Mouse (Mus musculus) gastrocnemius, postnatal 36 days (tissue): ENCODE measurements around the gene Itga9. TPM values are rescaled to one million over a fixed set of nuclear protein-coding genes. Genes with fewer than 3 reads are reported as not detected.

Source experiments
- DNase-seq, 2 experiments: peaks; one replicate each; pipeline ENCODE4 v3.0.0; 2022
- intact Hi-C: fragments of 180-260 bp; cut with DNase I; formaldehyde crosslinking; loops from one replicate; pipeline ENCODE4 v1.15.1; 2025
- total RNA-seq, 2 experiments: library from RNA; stranded (reverse); gene quantifications; 2 replicates each; pipeline ENCODE4 v1.2.3; 2021

The Itga9 gene
- total RNA-seq, 2 experiments from 2014 or later = 5.8 TPM

DNA sequence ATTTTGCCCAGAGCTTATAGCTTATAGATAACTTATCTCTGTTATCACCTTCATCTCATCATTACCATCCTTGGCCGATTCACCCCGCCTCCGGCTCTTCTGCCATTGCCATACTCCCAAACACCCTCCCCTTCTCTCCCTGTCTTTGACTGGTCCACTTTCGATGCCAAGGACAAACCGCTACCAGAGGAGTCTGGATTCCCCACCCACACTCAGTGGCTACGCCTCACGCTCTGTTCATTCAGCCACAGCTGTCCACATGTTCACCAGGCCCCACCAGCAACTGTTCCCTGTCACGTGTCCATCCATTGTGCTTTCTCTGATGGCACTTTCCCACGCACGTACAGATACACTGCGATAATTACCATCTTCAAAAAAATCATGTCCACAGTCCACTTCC, 195.9 kb downstream of the Itga9 start:
- DNase-seq = no peak
- intact Hi-C loops = no loop called here

DNA sequence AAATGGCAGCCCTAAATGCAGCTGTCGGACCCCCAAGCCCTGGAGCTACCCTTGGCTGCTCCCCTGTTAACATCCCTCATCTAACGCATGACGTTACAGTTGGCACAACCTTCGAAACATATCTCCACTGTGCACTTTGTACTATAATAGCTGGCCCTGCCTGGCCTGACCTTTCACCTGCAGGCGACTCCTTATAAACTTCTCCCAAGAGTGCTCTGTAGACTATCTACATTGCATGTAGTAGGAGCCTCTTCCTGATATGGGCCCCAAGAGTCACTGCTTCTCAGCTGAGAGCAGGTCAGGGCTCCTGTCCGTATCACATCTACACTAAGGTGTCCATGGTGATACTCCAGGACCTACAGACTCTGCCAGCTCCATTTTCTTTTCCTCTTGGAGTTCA, 199.2 kb downstream of the Itga9 start:
- intact Hi-C loops = no loop called here
- DNase-seq = no peak

DNA sequence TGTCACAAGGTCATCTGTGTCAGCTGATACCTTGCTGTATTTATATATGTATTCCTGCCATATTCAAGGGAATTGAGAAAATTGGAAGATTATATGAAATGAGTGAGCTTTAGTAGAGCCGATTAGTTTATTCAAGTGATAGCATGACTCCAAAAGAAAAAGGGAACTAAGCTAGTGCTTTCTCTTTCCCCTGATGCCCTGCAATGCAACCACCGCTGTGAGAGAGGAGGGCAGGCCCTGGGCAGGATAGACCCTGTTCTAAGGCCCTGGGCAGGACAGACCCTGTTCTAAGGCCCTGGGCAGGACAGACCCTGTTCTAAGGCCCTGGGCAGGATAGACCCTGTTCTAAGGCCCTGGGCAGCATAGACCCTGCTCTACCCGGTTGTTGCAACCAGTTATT, 201.2 kb downstream of the Itga9 start:
- intact Hi-C loops = no loop called here
- no peak for DNase-seq

DNA sequence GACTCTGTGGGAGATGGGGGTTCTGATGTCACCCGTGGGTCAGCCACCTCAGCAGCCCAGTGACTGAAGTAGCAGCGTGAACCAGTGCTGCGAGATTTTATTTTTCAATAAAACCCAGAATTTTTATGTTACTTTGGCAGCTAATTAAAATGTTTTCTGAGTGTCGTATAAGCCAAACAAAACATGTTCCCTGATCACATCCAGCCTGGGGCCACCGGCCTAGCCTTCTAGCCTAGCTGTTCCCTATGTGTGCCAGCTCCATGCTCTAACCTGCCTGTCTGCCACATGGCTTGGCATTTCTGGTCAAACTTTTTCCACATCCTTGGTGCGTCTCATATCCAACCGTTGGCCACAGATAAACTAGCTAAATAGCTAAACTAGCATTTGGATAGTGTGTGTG, 205.7 kb downstream of the Itga9 start:
- DNase-seq = no peak
- intact Hi-C loops = no loop called here

DNA sequence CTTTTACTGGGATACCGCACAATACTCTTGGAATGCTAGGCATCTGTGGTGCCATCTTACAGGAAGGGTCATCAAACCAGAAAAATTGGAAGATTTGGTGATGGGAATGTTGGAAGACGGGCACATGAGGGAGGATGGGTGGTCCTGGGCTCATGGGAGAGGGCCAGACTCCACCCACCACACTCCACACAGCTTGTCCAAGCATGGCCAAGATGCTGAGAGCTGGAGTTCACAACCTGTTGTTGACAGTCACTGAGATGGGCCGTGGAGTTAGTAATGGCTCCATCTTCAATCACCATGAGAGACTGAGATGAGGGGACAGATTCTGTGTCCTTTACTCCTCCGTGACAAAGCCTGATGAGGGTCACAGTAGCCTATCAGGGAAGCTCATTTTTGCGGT, 207.0 kb downstream of the Itga9 start:
- intact Hi-C loops = no loop called here
- DNase-seq = no peak

DNA sequence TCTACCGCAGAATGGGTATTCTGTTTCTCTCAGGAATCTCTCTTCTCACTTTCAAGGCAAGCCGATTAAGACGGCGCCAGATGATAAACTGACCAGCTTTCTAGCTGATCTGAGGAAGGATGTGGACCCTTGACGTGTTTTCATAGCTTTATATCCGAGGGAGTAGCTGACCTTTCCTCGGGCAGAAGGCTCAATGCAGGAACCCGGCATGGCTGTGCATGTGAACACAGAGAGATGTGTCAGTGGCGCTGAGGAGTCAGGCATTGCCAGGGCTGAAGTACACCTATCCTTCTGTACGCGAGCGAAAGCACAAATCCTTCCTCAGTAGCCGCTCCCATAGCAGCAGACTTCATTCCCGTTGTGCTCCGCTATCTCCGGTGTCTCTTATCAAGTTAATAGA, 207.6 kb downstream of the Itga9 start:
- DNase-seq = no peak
- intact Hi-C loops = no loop called here

DNA sequence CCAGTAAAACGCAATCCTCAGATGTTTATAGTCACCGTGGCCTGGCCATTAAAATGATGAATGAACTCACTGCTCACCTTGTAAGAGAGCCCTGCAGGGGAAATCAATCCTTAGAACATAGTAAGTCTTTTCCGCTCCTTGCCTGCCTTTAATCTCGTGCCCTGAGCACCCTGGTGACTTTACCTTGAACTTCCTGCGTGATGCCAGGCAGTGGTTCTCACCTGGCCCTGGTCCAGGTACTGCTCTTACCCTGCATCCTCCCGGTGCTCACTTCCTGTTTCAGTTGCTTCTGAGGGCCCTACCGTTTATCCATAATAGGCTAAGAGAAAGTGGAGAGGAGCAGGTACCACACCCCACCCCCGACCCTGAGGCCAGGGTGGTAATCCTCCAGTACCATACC, 208.0 kb downstream of the Itga9 start:
- intact Hi-C loops = no loop called here
- DNase-seq = no peak

DNA sequence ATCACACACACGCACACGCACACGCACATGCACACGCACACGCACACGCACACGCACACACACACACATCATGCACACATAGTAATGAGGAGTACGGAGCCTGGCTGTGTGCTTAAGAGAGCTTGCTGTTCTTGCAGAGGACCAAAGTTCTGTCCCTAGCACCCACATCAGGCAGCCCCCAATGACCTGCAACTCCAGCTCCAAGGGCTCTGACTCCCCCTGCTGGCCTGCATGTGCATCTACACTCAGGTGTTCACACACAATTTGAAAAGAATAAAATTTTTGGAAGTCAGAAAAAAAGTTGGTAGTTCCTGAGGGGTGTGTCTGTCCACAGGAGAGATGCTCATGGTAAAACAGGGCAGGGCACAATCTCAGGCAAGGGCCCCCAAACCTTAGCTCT, 209.1 kb downstream of the Itga9 start:
- intact Hi-C loops = no loop called here
- no peak for DNase-seq

DNA sequence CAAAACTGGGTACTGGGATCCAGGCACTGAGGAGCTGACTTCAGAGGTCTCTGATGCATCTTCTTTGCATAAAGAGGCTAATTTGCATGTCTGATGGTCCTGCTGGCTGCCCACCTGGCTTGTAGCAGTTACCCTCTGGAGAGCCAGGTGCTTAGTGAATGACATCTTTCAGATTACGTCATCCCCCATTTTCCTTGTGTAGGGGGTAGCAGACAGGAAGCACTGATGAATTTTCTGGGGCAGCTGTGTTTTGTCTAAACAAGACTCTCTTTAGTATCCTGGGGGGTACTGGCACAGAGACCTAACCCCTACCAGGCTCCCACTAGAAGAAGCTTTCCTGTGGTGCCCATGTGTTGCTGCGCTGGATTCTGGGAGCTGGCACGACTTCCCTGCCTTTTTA, 212.0 kb downstream of the Itga9 start:
- intact Hi-C loops = no loop called here
- DNase-seq = no peak

DNA sequence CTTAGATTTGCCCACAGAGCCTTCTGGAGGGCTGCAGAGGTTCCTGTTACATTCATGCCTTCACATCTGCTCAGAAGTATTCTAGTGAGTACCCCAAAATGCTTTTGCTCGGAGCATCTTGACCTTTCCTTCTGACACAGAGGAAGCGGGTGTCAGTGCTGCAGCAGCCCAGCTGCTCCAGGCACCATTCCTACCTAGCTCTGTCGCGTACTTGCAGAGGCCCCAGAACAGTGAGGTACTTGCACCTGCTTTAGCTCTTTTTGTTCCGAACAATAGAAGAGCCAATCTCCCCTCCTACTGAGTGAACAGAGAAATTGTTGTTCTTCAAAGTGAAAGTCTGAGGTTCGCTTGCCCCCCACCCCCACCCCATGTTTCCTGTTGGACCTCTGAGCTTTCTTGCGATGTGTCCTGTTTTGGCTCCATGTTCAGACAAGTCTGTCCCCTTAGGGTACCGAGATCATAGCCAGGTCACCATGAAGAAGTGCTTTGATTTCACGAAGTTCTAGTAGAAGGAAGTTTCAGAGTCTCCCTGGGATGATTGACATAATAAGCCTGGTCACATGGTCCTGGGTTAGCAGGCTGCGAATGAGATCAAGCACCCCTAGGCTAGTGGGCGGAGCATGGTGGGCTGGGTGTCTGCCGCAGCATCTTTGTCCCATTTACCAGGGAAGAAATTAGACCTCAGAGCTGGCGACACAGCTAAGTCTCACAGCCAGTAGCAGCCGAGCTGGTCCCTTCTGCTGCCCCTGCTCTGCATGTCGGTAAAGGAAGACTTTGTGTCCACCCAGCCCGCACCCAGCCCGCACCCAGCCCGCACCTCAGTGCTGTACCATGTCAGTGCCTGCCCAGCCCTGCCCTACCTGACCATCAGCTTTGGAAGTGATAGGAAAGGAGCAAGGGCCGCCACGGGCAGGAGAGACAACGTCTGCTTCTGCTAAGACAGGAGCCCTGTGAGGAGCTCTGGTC, 215.0 kb downstream of the Itga9 start:
- intact Hi-C loops = no loop called here
- peak in 1 of 2 experiments; percentile 16 for DNase-seq

DNA sequence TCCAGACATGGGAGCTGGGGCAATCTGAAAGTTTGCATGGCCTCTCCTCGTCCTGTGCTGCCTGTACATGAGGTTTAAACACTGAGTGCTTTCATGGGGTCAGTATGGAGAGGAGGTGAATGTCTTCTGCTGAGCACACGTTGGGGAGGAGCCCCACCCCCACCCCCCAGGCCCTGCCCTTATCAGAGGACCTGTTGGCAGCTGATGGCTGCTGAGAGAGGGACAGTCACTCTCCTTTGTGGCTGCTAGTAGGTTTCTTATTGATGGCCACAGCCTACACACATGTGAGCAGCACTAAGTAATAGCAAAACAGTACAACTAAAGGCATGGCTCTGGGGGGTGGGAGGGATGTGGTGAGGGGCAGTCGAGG, 215.7 kb downstream of the Itga9 start:
- intact Hi-C loops = no loop called here
- no peak for DNase-seq

DNA sequence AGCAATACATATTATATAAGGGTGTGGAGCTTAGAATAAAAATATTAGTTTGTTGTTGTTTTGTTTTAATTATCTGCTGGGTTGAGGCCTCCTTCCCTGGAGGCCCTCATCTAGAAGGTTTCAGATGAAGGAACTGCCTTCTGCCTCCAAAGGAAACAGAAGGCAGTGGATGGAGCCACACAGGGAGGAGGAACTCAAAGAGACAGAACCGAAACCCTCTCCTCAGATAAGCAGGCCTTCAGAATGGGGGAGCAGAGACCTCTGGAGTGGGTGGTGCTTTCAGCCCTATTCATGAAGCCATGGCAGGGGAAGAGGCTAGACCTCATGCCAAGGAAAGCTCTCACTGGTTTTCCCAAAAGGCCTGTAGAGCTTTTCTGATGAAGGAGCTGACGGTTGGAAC, 216.1 kb downstream of the Itga9 start:
- intact Hi-C loops = no loop called here
- no peak for DNase-seq

DNA sequence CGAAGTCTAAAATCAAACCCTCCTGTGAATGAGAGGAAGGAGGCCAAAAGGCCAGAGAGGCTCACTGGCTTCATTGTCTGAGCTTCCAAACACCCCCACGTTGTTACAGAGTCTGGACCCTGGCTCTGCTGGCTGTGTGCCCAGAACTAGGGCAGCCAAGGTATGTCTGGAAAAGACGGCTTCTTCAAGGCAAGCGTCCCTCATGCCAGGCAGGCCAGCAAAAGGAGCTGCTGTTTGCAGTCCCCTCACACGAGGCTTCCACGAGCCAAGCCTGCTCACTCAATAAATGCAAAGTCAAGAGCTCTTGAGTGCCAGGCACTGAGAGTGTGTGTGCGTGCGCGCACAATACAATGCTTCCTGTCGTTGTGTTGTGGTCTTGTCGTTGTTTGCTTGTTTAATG, 224.6 kb downstream of the Itga9 start:
- peak in 1 of 2 experiments; percentile 39 for DNase-seq
- intact Hi-C loops = no loop called here

DNA sequence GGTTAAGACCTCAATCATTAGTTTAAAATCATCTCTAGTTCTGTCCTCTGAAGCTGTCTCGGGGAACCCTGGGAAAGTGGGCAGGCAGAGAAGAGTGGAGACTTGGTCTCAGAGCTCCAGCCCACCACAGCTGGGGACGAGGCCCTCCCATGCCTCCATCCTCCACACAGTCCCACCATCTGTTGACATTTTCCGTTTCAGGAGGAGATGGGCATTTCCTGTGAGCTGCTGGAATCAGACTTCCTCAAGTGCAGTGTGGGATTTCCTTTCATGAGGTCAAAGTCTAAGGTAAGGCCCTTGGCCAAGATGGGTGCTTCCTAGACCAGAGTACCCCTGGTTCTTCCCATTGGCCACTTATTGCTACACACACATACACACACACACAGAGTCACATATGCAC, 226.0 kb downstream of the Itga9 start:
- DNase-seq = no peak
- intact Hi-C loops = no loop called here

DNA sequence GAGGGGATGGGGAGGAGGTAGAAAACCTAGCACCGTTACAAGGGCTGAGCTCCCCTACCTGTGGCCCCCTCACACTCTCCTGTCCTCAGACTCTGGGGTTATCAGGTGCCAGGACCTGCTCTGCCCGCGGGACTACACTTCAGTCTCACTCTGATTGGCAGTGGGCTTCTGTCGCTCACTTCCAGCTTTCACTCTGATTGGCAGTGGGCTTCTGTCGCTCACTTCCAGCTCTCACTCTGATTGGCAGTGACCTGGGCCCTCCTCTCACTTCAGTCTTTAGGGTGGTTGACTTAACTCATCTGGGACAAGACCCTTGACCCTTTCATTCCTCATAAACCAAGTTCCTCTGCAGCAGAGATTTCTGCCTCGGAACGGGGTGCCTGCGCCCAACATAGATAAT, 226.9 kb downstream of the Itga9 start:
- intact Hi-C loops = no loop called here

DNA sequence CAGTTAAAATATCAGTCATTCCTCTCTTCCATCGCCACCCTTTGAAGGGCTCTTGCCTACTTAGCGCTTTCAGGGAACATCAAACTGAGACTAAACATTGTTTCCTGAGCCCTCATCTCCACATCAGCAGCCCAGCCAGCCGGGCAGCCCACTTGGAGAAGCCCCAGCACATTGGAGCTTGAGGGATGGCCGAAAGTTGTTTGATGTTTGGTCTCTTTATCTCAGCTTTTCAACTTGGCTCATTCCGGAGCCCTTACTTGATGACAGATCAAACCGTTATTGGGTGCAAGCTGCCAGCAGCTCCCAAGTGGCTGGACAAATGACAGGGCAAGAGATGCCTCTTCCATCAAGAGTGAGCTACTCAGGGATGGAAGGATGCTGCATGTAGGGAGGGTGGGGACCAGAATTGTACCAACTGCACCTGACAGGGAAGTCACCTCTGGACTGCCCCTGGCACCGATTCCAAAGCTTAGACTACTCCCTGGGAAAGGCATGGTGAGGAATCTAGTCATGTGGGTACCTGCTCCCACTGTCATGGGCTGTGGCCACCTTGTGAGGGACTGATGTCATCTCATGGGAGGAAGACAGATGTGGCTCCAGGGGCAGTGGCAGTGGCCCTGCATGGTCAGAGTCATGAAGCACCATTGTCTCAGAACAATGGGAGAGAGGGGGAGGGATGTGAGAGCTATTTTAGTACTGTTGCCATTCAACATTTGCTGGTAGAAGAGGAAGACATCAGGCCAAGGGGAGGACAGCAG, 232.6 kb downstream of the Itga9 start:
- DNase-seq = no peak
- intact Hi-C loops = no loop called here

More for the DNA sequence above, 226.9 kb downstream of the Itga9 start:
- DNase-seq = no peak

DNA sequence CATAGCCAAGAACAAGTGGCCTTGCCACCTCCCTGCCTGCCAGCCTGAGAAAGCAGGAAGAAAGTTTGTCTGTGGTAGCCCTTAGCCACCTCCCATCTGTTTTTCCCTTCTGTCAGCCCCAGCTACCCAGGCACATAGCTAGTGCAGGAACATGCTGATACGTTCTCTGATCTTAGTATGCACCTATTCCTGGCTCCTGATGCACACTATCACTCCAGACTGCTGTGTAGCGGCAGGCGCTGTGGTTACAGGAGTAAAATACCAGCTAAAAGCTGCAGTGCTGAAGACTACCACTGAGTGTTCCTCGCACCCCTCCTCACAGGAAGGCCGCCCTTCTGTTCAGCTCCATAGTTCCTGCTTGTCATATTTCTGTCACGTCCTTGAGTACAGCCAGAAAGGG, 234.8 kb downstream of the Itga9 start:
- DNase-seq = no peak
- intact Hi-C loops = no loop called here

DNA sequence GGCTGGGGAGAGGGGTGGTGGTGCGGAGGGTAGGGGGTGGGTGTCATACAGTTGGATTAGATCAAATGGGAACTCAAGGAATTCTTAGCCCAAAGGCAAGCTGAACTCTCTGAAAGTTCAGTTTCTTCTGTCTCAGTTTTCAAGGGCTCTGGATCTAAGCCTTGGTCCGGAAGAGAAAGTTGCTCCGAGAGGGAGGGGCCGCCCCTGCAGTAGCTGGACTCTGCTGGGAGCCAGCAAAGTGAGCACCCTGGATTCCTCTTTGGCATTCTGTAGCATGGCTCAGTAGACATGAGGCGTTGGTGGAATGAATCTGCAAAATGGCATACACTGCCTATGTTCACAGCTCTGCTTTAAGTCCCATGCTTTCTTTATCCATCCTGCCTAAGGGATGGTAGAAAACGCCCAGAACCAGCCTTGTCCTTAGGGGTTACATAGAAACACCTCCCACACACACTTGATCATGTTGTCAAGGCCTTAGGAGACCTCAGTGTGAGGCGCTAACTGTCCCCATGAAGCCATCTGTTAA, 235.5 kb downstream of the Itga9 start:
- intact Hi-C loops = no loop called here
- DNase-seq = no peak

DNA sequence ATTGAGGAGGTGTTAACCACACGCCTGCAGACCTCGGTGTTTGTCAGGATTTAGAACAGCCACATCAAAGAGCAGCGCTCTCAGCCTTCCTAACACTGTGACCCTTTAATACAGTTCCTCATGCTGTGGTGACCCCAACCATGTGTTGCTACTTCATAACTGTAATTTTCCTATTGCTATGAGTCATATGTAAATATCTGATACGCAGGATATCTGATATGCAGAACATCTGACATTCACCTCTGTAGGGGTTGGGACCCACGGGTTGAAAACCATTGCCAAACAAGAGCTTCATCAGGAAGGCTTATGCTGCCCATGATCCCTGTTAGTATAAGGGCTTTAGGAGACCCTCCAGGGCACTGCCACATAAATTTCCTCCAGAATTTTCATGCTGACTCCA, 237.2 kb downstream of the Itga9 start:
- DNase-seq = no peak
- intact Hi-C loops = no loop called here

DNA sequence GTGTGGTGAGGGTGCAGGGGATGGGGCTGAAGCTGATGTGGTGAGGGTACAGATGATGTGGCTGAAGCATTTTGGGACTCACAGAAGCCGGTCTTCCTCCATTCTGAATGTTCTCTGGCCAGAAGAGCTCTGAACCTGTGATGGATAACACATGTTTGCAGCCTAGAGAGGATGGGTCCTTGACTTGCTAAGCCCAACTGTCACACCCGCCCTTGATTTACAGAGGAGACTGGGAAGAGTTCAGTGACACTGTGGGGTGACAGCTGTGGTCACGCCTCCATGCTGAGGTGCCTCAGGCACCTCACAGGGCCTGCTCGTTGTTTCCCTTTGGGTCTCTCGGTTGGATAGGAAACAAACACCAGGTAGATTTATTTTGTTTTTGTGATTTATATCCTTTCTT, 238.5 kb downstream of the Itga9 start:
- no peak for DNase-seq
- intact Hi-C loops = no loop called here

DNA sequence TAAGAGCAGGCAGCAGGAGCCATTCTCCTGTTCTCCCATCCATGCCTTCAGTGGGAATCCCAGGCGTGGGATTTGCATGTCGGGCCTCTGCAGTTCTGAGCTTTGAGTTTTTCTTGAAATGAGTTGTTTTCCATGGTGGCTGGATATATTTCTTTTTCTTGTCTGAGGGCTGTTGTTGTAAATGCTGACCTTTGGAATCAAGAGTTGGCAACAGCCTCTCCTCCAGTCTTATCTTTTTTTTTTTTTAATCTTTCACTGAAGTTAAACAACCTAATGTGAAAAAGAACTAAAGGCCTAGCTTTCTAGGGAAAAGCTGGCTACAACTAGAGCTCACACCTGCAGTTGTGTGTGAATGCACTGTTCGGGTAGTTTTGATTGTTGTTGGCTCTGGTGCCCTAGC, 240.3 kb downstream of the Itga9 start:
- DNase-seq = no peak
- intact Hi-C loops = no loop called here

DNA sequence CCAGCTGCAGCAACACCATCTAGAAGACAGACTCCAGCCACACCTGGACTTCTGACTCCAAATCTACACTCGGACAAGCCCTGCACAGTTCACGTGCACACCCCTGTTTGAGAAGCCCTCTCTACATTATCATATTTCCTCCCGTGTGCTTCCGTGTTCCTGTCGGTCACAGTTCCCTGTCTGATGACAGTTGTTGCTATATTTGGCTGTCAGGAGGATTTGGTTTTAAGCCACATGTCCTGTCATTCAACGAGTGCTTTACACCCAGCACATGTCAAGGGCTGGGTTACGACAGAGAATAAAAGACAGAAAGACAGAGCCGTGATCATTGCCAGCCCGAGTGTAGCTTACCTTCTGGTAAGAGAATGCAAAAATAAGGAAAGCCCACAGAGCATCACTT, 250.2 kb downstream of the Itga9 start:
- DNase-seq = no peak
- intact Hi-C loops = no loop called here
